Mouse (Mus musculus) urinary bladder, postnatal 25 days (tissue): ENCODE measurements around the gene Kctd5.
"Not testable (repeated sequence)": the region's sequence is repeated elsewhere in the genome, so short reads cannot be mapped to it uniquely, and the experiment has no call there.

Experiments
- DNase-seq: peaks from one replicate; pipeline ENCODE4 v3.0.0; 2022; ENCODE audit warnings: low spot score

Kctd5 gene

GRCm38 (mm10) chr17:24072919-24073696, at the start of gene Kctd5:
Gene Kctd5, minus strand, starts transcription at chr17:24073485.
- peak; percentile 90 for DNase-seq

GRCm38 (mm10) chr17:24119446-24119845, 46.2 kb upstream of the Kctd5 start:
- DNase-seq, result no peak

GRCm38 (mm10) chr17:24113031-24113430, 39.7 kb upstream of the Kctd5 start:
- DNase-seq, result no peak

GRCm38 (mm10) chr17:24111256-24111655, 38.0 kb upstream of the Kctd5 start:
- no peak for DNase-seq

GRCm38 (mm10) chr17:24108896-24109295, 35.6 kb upstream of the Kctd5 start:
- DNase-seq, result no peak

GRCm38 (mm10) chr17:24105111-24105510, 31.8 kb upstream of the Kctd5 start:
- DNase-seq, result no peak

- no peak for DNase-seq
Observed at GRCm38 (mm10) chr17:24098354-24098753, 25.1 kb upstream of the Kctd5 start.

GRCm38 (mm10) chr17:24090575-24090974, 17.3 kb upstream of the Kctd5 start:
- no peak for DNase-seq

GRCm38 (mm10) chr17:24086399-24086798, 13.1 kb upstream of the Kctd5 start:
- not testable (repeated sequence) for DNase-seq

- no peak for DNase-seq
Observed at GRCm38 (mm10) chr17:24084593-24084992, 11.3 kb upstream of the Kctd5 start.

GRCm38 (mm10) chr17:24077101-24077500, 3.8 kb upstream of the Kctd5 start:
- DNase-seq, result no peak

GRCm38 (mm10) chr17:24069531-24069930, 3.8 kb downstream of the Kctd5 start:
- DNase-seq, result no peak

GRCm38 (mm10) chr17:24068271-24068670, 5.0 kb downstream of the Kctd5 start:
- no peak for DNase-seq

- DNase-seq, result no peak
Observed at GRCm38 (mm10) chr17:24062459-24063155, 10.7 kb downstream of the Kctd5 start.

- no peak for DNase-seq
Observed at GRCm38 (mm10) chr17:24057730-24058245, 15.5 kb downstream of the Kctd5 start.

GRCm38 (mm10) chr17:24056636-24057625, 16.4 kb downstream of the Kctd5 start:
- no peak for DNase-seq

GRCm38 (mm10) chr17:24049008-24049407, 24.3 kb downstream of the Kctd5 start:
- DNase-seq, result no peak

GRCm38 (mm10) chr17:24048053-24048452, 25.2 kb downstream of the Kctd5 start:
- no peak for DNase-seq

- no peak for DNase-seq
Observed at GRCm38 (mm10) chr17:24046026-24046425, 27.3 kb downstream of the Kctd5 start.

- DNase-seq, result no peak
Observed at GRCm38 (mm10) chr17:24045608-24046007, 27.7 kb downstream of the Kctd5 start.

- DNase-seq, result no peak
Observed at GRCm38 (mm10) chr17:24044482-24044881, 28.8 kb downstream of the Kctd5 start.

- DNase-seq, result no peak
Observed at GRCm38 (mm10) chr17:24037844-24038243, 35.4 kb downstream of the Kctd5 start, which contains the start of gene Prss27. Gene Prss27, plus strand, starts transcription at chr17:24038144.
